Mouse (Mus musculus) stomach, postnatal 0 days (tissue): Measurements from ENCODE around the gene Olfr690.

ENCODE experiments used
- CTCF ChIP-seq: IDR thresholded peaks from 2 replicates; pipeline ENCODE4 v1.5.1; 2016; ENCODE audit warnings: antibody characterized with exemption, low read depth, mild to moderate bottlenecking, moderate library complexity
- EP300 ChIP-seq: optimal IDR thresholded peaks from 2 replicates; pipeline ENCODE3; 2016; ENCODE audit warnings: antibody characterized with exemption

DNA sequence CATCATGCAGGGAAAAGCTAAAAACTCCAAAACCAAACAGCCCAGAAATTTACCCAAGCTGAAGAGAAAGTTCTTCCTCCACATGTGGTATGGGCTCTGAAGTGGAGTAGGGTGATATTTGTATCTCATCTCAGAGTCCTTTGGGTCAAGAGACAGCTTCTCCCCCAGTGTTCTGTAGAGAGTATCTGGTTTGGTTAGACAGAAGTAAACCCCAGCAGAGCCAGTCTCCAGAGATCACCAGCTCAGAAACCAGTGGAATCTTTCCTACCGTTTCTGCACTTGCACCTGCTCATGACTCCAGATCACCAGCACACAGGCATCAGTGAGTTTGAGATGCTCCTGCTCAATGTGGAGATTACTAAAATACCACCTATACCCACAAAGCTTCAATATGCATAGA lies at the start of gene Olfr690:
- TF ChIP-seq CTCF = no peak
- no peak for TF ChIP-seq EP300
